Mouse (Mus musculus) stomach, postnatal 0 days (tissue): ENCODE measurements around the gene Atp8a2.

ENCODE experiments used
- CTCF ChIP-seq: IDR thresholded peaks from 2 replicates; pipeline ENCODE4 v1.5.1; 2016; ENCODE audit warnings: antibody characterized with exemption, low read depth, mild to moderate bottlenecking, moderate library complexity
- EP300 ChIP-seq: optimal IDR thresholded peaks from 2 replicates; pipeline ENCODE3; 2016; ENCODE audit warnings: antibody characterized with exemption

DNA sequence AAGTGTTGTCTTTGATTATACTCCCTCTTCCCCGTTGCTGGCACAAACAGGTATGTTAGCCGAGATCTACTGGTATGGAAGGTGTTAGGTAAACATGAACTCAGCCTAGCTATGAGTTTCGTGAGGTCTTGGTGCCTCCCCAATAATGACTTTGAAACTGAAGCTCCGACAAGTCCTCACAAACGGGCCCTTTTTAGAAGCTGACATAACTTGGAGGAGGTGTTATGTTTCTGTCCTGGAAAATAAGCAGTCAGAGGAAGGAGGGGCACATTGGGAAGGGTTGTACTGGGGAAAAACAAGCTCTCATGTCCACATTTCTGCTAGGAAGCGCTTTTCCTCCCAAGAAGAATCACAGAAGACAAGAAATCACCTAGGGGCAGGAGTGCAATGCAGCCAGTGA, 540.4 kb downstream of the Atp8a2 start:
- no peak for TF ChIP-seq CTCF
- no peak for TF ChIP-seq EP300
